Mouse (Mus musculus) heart, adult 11 months (tissue): ENCODE results near the gene Galnt10.
A peak's percentile ranks its signal among the peaks of the same experiment; 100 is the strongest.

Experiments used
- DNase-seq: peaks from one replicate; pipeline ENCODE4 v3.0.0; 2022

The Galnt10 gene

GRCm38 (mm10) chr11:57660156-57660555, 14.9 kb downstream of the Galnt10 start:
- DNase-seq, result peak; percentile 90

DNA sequence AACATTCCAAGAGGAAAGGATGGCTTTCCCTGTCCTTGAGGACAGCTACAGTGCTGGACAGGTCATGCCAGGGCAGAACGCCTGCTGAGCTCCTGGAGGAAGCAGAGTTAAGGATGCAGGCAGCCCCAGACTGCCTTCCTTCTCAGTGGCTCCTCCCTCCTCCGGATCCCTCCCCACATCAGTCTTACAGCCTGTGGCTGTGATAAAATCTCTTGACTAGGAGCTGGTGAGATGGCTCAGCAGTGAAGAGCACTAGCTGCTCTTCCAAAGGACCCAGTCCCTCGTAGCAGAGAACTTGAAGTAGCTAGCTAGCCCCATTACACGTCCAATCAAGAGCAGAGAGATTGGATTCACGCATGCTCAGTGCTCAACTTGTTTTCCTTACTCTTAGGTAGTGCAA, 15.6 kb downstream of the Galnt10 start:
- peak; percentile 92 for DNase-seq

GRCm38 (mm10) chr11:57661492-57662229, 16.4 kb downstream of the Galnt10 start:
- DNase-seq, result peak; percentile 64

DNA sequence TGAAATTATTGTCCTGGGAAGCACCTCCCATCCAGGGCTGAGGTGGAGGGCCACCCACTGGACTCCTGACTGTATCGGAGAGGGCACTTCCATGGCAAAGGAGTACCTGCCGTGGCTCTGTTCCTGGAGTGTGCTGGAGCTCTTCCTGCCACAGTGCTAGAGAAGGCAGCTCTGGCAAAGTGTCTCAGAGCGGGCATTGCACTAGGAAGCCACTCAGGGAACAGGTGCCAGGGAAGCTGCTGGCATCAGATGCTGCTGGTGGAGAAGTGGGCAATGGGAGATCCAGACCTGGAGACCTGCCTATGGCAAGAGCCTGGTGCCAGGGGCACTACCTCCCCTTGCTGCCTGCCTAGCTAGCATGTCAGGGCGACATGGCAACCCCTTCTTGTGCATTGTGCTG, 17.0 kb downstream of the Galnt10 start:
- DNase-seq, result peak; percentile 82

DNA sequence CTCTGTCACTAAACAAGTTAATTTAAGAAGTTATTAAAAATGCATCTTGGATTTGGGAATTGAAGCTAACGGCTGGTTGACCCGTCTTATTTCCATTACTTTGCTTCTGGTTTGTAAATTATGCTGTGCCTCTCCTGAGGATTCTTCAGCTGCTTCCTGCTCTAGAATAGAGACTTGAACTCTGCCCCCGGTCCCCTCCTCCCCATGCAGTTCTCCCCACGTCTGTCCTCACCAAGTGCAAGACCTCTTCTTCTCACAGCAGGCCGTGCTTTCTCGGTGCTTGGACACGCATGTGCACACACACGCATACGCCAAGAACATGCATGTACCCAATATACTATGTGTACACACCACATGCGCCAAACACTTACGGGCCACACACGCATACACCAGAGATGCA, 18.0 kb downstream of the Galnt10 start:
- DNase-seq, result peak; percentile 93

- no peak for DNase-seq
These were observed 19.5 kb downstream of the Galnt10 start for GRCm38 (mm10) chr11:57664741-57665140.

DNA sequence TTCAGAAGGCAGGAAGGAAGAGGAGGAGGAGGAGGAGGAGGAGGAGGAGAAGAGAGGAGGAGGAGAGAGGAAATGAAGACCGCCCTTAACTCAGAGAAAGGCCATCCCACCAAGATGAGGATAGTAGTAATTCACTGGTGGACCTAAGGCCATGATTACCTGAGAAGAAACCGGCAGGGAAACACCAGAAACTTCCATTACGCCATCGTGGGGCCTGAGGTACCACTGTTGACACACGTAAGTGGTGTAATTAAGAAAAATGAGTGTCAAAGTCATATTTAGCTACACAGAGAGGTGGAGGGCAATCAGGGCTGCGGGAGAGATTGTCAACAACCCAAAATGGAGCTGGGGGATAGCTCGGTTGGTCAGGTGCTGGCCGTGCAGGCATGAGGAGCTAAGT, 23.0 kb downstream of the Galnt10 start:
- DNase-seq, result no peak

GRCm38 (mm10) chr11:57669522-57669921, 24.3 kb downstream of the Galnt10 start:
- DNase-seq, result no peak

DNA sequence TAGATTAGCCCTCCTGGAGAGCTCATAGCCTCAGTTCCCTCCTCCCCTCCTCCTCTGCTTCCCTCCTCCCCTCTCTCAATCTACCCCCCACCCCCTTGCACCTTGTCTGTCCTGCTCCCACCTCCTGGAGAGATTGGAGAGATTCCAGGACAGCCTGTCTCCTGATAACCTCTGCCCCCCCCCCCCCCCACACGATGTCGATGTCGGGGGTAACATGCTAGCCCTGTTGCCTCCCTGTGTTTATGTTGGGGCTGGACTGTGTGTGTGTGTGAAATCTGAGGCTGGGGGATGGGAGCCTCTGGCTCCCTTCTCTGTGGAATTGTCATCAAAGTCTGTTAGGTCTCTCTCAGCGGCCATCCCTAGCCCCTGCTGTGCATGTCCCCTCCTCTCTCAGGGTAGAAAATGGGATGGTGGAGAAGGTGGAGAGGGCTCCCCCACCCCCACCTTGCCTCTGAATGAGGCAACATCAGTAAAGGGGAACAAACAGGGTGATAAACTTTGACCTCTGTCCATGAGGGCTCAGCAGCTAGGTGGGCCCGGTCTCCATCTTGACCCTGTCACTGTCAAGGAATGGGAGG, 26.0 kb downstream of the Galnt10 start:
- no peak for DNase-seq

- DNase-seq, result peak; percentile 94
These were observed 26.6 kb downstream of the Galnt10 start for GRCm38 (mm10) chr11:57671797-57672196.

- peak; percentile 93 for DNase-seq
These were observed 27.8 kb downstream of the Galnt10 start for GRCm38 (mm10) chr11:57672995-57673394.

DNA sequence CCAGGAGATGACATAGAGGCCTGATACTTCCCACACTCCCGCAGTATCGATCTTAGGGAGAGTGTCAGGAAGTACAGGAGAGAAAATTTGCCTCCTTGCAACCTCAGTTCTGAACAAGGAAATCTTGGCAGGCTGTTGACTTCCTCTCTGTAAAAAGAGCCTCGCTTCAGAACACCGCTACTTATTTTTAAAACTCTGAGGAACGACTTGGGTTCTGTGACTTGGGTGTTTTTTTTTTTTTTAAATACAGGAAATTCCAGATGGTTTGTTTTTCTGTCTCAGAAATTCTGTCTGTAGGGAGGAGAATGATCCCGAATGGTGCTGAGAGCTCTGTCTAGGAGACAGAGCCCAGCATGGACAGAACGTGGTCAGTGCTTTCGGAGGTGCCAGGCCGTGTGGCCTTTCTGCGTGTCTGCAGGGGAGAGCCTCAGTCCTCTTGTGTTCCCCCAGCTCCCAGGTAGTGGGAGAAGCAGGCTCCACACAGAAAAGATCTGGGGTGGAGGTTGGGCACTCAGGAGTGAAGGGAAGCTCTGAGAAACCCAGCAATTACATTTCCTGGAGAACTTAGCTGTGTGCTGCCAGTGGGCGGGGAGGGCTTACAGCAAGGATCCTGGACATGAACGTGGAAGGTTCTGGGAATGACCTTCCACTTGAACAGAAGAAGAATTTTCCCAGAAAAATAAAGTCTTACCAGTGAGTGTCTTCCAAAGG, 28.9 kb downstream of the Galnt10 start:
- DNase-seq, result peak; percentile 94

- DNase-seq, result no peak
These were observed 32.0 kb downstream of the Galnt10 start for GRCm38 (mm10) chr11:57677261-57677660.

DNA sequence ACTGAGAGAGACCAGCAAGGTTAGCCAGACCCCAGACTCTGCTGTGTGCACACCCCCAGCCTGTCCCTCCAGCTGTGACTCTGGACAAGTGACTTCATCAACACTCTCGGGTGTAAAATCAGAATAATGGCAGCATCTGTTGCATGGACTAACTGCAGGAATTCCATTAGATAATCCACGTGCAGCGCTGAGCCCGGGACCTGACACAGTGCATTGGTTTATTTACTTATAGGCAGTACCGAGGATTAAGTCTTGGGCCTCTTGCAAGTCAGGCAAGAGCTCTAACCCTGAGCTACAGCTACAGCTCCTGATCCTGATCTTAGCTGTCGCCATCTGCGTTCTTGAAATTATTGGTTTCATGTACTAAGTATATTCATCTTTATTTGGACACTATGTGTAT, 37.3 kb downstream of the Galnt10 start:
- DNase-seq, result no peak

DNA sequence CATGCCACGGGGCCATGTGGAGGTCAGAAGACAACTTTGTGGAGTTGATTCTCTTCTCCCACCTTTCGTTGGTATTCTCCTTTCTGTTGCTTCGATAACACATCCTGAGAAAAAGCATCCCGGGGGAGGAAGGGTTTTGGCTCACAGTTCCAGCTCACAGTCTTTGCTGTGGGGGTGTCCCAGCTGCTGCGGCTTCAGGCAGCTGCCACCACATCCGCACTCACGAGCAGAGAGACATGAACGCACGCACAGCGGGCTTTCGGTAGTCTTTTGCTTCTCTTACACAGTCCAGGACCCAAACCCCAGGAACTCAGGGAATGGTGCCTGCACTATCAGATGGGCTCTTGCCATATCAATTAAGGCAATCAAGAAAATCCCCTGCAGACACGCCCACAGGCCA, 37.9 kb downstream of the Galnt10 start:
- DNase-seq, result no peak

DNA sequence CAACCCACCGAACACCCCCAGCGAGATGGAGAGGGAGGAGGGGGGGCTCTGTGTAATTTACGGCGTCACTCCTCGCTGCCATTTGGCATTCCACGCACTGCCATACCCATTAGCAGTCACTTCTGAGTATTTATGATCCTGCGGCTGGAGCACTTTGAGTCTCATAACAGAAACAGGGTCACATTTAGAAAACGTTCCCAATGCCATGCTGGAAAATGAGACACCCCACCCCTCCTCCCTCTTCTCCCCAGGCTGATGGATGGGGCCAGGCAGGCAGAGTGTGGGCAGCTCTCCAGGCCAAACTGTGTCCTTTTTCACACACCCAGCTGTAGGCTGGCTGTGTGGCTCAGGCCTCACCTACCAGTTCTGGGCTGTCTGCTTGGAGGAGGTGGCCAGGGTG, 38.7 kb downstream of the Galnt10 start:
- no peak for DNase-seq

DNA sequence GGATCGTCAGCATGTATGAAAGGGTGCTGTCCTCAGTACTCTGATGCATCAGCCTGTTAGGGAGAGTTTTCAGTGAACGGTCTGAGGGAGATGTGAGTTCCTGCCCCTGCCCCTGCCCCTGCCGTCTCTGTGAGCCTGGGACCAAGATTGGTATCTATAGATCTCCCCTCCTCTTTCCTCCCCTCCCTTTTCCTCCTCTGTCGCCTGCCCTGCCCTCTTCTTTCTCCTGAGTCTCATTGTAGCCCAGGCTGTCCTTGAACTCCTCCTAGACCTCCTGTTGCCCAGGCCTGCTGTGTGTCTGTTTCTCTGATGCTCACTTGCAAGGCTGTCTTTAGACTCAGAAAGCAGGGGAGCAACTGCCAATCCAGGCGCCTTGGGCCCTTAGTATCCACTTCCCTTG, 39.6 kb downstream of the Galnt10 start:
- DNase-seq, result no peak

DNA sequence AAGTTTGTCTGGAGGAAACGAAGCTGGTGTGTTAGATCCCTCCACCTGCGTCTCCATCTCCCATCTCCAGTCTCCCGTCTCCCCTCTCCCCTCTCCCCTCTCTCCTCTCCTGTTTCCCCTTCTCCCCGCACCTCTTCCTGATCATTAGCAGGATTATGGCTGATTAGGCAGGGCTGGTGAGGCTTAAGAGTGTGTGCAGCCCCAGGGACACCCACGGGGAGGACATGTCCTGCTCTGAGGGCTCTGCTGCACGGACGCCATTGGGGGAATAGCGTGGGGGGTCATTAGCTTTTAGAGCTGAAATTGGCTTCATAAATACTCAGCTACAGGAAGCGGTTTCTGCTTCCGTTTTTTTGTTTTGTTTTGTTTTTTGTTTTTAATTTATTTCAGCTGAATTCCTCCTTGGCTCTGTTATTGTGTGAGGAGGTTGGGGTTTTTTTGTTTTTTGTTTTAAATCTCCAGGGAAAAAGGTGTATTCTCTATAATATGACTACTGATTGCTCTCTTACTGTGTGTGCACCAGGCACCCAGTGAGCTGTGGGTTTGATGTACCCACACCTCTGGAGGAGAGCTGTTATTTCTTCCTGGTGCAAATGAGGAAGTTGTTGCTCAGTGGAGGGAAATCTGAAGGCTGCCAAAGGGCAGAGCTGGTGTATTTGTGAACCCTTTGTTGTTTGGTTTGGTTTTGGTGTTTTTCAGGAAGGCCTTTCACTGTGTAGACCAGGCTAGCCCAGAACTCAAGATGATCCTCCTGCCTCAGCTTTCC, 40.6 kb downstream of the Galnt10 start:
- no peak for DNase-seq

GRCm38 (mm10) chr11:57686797-57687196, 41.6 kb downstream of the Galnt10 start:
- no peak for DNase-seq

DNA sequence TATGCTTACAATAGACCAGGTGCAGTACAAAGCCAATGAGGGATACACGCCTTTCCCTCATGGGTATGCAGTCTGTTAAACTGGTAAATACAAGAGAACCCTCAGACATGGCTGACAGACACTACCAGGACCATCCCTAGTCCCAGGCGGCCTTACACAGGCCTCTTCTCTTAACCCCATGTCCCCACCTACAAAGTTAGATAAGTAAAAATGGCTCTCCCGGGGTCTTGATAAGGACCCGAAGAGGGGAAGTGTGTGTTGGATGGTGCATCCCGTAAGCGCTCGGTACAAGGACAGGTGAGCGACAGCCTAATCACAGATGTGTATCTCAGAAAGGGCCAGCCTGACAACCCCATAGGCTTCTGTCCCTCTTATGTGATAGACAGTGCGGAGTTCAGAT, 42.0 kb downstream of the Galnt10 start:
- no peak for DNase-seq

- peak; percentile 98 for DNase-seq
These were observed 43.1 kb downstream of the Galnt10 start for GRCm38 (mm10) chr11:57688179-57688929.

- DNase-seq, result no peak
These were observed 44.6 kb downstream of the Galnt10 start for GRCm38 (mm10) chr11:57689811-57690210.

GRCm38 (mm10) chr11:57690836-57691235, 45.6 kb downstream of the Galnt10 start:
- DNase-seq, result no peak
